Mouse (Mus musculus) liver, postnatal 0 days (tissue): Measurements from ENCODE around the gene Rgs11.

Source experiments
- CTCF ChIP-seq: sonication (generic); IDR thresholded peaks from 2 replicates; pipeline ENCODE4 v1.5.1; 2016; ENCODE audit warnings: antibody characterized with exemption, low read depth
- EP300 ChIP-seq: IDR thresholded peaks from 2 replicates; pipeline ENCODE4 v1.6.1; 2016; ENCODE audit warnings: antibody characterized with exemption, low read depth, mild to moderate bottlenecking

DNA sequence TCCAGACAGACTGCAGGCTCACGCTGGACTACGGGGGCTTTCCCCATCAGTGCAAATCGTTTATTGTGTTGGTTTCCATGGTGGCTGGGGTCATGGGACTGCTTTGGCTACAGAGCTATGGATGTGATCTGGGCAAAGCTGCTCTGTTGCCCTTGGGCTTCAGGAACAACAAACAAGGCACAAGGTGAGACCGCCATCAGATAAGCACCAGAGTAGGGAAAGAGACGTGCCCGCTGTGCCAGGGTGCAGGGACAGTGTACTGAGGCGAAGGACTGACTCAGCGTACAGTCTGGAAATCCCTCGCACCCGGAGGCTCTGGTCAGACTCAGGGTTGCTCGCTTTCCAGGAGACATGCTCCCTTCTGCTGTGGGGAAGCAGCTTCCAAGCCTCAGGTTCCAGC, 9.9 kb downstream of the Rgs11 start:
- TF ChIP-seq CTCF (no peak), EP300 (no peak)
